Mouse (Mus musculus) spleen, postnatal 14 days (tissue): Measurements from ENCODE around the gene Unc93b1.
A peak's percentile ranks its signal among the peaks of the same experiment; 100 is the strongest.
"Not testable (repeated sequence)": the region's sequence is repeated elsewhere in the genome, so short reads cannot be mapped to it uniquely, and the experiment has no call there.

Experiments
- DNase-seq, 2 experiments: peaks; one replicate each; pipeline ENCODE4 v3.0.0; 2021 to 2022; ENCODE audit warnings: low spot score in 2 of 2

The Unc93b1 gene

GRCm38 (mm10) chr19:3946715-3947114, 11.7 kb downstream of the Unc93b1 start:
- peak; percentile 34 to 67 for DNase-seq

DNA sequence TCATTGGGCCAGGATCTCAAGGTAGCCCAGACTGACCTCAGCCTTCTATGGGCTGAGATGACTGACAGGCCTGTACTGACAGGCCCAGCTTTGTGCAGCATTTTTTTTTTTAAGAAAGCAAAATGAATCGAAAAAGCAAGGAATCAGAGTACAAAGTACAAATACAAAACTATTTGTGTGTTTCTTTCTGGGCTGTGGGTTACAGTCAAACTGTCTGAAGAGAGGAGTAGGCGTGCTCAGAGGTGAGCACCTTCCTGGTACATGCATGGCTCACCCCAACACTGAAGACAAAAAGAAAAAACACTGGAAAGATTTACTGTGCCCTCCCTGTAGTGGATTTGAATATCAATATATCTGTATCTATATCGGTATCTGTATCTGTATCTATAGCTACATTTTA, 12.8 kb downstream of the Unc93b1 start:
- DNase-seq: no peak

DNA sequence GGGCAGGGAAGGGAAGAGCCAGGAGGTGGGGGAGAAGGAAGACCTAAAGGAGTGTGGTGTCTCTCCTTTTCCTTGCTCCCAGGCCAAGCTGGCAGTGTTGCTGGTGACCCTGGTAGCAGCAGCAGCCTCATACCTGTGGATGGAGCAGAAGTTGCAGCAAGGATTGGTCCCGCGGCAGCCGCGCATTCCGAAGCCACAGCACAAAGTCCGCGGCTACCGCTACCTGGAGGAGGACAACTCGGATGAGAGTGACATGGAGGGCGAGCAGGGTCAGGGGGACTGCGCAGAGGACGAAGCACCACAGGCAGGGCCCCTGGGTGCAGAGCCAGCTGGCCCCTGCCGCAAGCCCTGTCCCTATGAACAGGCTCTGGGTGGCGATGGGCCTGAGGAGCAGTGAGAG, 13.6 kb downstream of the Unc93b1 start:
- DNase-seq: no peak

GRCm38 (mm10) chr19:3950331-3950730, 15.3 kb downstream of the Unc93b1 start:
- DNase-seq: no peak

GRCm38 (mm10) chr19:3951461-3951860, 16.5 kb downstream of the Unc93b1 start:
- no peak for DNase-seq

DNA sequence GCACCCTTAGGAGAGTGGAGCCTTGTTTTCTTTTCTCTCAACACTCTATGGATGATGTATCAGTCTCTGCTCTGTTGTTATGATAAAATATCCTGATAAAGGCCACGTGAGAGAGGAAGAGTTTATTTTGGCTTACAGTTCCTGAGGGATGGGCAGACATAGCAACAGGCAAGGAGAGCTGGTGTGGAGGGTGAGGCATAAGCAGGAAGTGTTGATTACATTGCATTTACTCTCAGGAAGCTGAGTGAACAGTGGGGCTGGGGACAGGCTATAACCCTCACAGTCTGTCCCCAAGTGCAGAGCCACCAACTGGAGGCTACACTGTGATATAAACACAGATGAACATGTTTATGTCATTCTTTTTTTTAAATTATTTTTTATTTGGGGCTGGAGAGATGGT, 17.1 kb downstream of the Unc93b1 start:
- no peak for DNase-seq

DNA sequence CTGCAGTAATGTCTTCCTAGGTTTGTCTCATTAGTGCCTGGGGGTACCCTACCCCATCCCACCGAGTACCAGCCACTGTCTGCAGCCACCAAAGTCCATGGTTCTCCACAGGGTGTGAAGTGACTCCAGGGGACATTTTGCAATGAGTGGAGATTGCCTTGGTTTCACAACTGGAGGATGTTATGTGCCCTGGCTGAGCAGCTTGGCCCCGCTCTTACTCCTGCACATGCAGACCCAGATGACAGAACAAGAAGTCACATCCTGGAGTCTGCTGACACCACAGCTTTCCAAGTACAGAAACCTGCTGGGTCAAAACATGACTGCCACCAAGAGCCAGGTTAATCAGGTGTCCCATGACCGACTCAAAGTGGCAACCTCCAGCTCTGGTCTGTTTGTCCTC, 20.0 kb downstream of the Unc93b1 start:
- no peak for DNase-seq

DNA sequence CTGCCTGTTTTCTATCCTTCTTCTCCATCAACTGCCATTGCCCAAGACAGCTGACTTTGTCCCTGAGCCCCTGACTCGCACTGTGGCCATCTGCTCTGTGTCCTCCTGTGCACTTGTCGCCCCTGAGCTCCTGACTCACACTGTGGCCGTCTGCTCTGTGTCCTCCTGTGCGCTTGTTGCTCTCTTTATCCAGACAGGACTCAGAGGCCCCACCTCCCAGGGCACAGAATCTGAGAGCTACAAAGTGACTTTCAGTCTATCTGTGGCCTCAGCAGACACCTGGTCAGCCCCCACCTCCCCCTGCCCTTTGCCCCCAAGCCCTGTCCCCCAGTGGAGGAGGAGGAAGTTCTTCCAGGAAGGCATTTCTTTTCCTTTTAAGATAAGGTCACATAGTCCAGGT, 20.8 kb downstream of the Unc93b1 start:
- DNase-seq: no peak

- DNase-seq: not testable (repeated sequence)
Measured at GRCm38 (mm10) chr19:3957296-3958036, 22.5 kb downstream of the Unc93b1 start.

GRCm38 (mm10) chr19:3958470-3958869, 23.5 kb downstream of the Unc93b1 start, which contains the start of gene Aldh3b3:
Gene Aldh3b3, plus strand, starts transcription at chr19:3958645.
- no peak for DNase-seq

DNA sequence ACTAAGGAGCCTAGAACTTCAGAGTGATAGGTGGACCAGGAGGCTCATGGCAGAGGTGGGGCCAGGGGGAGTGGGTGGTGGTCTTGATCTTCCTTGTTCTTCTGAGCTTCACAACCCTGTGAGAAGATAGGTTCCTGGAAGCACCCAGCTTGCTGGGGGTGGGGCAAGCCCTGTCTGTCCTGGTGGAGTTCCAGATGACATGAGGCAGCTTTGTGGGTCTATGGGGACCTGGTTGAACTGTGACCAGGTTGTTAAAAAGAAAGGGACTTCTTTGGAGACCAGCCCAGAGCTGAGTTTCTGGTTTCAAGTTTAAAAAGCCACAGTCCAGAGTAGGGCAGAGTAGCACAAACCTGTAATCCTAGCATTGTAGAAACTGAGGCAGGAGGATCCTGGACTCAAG, 24.0 kb downstream of the Unc93b1 start:
- DNase-seq: no peak

- no peak for DNase-seq
Measured at GRCm38 (mm10) chr19:3960211-3960610, 25.2 kb downstream of the Unc93b1 start.

DNA sequence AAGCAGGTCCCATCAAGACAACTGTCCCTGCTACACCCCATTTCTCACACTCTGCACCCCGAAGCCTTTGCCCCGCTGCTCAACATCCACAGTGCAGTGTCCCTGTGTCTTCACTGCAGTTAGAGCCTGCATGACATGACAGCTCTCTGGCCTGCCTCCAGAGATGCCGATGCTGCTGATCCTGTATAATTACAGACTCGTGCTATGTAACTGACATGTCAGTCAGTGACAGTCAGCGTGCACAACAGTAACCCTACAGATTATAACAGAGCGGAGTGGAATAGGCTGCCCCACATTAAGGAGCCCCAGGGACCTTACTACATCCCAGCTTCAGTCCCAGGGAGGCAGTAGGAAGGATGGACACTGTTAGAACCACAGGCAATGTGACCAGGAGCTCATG, 26.8 kb downstream of the Unc93b1 start:
- not testable (repeated sequence) for DNase-seq

- no peak for DNase-seq
Measured at GRCm38 (mm10) chr19:3962469-3962868, 27.5 kb downstream of the Unc93b1 start.

GRCm38 (mm10) chr19:3964030-3964429, 29.0 kb downstream of the Unc93b1 start:
- DNase-seq: no peak

DNA sequence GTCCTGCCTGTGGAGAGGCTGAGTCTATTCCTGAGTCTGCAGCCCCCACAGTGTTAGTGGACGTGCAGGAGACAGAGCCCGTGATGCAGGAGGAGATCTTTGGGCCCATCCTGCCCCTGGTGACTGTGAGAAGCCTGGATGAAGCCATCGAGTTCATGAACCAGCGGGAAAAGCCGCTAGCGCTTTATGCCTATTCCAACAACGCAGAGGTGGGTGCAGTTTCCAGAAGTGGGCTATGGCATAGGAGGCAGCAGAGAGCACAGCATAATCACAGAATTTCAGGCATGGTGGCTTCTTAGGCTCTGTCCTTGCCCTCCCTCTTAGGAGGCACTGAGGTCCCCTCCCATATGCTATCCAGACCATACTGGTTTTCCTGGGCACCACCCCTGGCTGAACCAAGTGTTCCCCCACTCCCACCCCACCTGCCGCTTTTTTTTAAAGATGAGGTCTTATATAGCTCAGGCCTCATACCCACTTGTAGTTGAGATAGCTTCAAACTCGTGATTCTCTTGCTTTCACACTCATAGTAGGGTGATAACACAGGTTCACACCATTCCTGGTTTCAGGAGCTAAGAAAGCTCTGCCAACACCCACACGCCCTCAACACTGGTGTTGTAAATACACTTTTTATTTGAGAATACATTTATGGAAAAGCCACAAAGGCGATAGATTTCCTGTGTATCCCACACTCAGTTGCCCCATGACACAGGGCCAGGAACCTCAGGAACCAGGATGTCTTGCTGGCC, 31.5 kb downstream of the Unc93b1 start:
- DNase-seq: no peak

GRCm38 (mm10) chr19:3967258-3967657, 32.3 kb downstream of the Unc93b1 start:
- no peak for DNase-seq

GRCm38 (mm10) chr19:3972229-3972628, 37.2 kb downstream of the Unc93b1 start, which contains the start of gene Aldh3b2:
Gene Aldh3b2, plus strand, starts transcription at chr19:3972328.
- DNase-seq: peak; percentile 15 to 16

DNA sequence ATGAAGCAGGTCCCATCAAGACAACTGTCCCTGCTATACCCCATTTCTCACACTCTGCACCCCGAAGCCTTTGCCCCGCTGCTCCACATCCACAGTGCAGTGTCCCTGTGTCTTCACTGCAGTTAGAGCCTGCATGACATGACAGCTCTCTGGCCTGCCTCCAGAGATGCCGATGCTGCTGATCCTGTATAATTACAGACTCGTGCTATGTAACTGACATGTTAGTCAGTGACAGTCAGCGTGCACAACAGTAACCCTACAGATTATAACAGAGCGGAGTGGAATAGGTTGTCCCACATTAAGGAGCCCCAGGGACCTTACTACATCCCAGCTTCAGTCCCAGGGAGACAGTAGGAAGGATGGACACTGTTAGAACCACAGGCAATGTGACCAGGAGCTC, 39.6 kb downstream of the Unc93b1 start:
- DNase-seq: not testable (repeated sequence)

- DNase-seq: no peak
Measured at GRCm38 (mm10) chr19:3975866-3976265, 40.9 kb downstream of the Unc93b1 start.

- DNase-seq: peak; percentile 48 to 76
Measured at GRCm38 (mm10) chr19:3980309-3980708, 45.3 kb downstream of the Unc93b1 start.

GRCm38 (mm10) chr19:3980917-3981316, 45.9 kb downstream of the Unc93b1 start:
- DNase-seq: no peak
